Mouse (Mus musculus) brain, embryonic 14.5 days (tissue): Measurements from ENCODE around the gene Itga11.

Experiments used
- CTCF ChIP-seq: fragments of 200-500 bp; IDR thresholded peaks from 2 replicates; pipeline ENCODE4 v1.5.1; 2012; ENCODE audit warnings: inconsistent platforms, mild to moderate bottlenecking, moderate library complexity, borderline replicate concordance; ENCODE audit not compliant: insufficient read depth, insufficient read length; ENCODE audit errors: extremely low read depth
- POLR2A ChIP-seq: fragments of 200-500 bp; IDR thresholded peaks from 2 replicates; pipeline ENCODE4 v1.6.1; 2012; ENCODE audit warnings: mild to moderate bottlenecking, inconsistent platforms, borderline replicate concordance; ENCODE audit not compliant: poor library complexity, insufficient read depth, insufficient read length, severe bottlenecking; ENCODE audit errors: extremely low read depth

- TF ChIP-seq POLR2A (no peak), CTCF (no peak)
Observed at GRCm38 (mm10) chr9:62707267-62707666, 29.6 kb downstream of the Itga11 start.
